Mouse (Mus musculus): Measurements from ENCODE around the gene Cma1.
"Not testable (repeated sequence)": the region's sequence is repeated elsewhere in the genome, so short reads cannot be mapped to it uniquely, and the experiment has no call there.

Cma1 gene

DNA sequence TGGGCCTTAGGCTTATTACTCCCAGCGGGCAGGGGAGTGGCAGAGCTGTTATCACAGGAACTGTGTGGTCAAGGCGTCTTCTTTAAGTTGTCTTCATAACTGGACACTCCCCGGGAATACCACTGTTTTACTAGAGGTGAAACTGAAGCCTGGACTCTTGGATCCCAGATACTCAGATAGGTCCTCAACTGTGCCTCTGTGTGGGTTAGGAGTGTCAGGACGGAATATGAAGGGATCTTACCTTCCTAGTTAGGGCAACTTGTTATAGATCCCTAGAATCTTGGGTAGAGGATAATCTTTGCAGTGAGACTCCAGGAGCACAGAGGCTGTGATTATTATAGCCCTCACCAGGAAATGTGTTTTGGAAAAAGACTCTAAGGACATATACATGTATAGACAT is at the start of gene Cma1:
TSS of gene Cma1 (minus strand) at position 101 of the 400 bp plus-strand sequence.
- no peak for DNase-seq

DNA sequence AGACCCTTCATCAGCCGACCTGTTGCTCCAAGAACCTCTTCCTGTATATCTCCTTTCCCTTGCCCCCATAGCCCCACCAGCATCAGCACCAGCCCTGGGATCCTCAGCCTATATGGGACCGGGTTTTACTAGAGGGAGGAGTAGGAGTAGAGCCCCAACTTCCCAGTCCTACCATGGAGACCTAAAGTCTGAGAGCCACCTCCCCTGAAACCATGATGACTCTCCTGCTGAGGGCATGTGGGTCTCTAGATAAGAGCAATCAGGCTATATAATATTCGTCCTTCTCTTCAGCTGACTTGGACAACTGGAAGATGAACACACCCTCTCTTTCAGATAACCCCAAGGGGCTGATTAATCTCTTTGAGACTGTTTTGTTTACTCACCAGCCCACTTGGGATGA is 43.0 kb upstream of the Cma1 start:
- not testable (repeated sequence) for DNase-seq

- DNase-seq: not testable (repeated sequence)
Measured at GRCm38 (mm10) chr14:55963900-55964299, 19.4 kb upstream of the Cma1 start.

- DNase-seq: no peak
Measured at GRCm38 (mm10) chr14:55963263-55963662, 18.8 kb upstream of the Cma1 start.

DNA sequence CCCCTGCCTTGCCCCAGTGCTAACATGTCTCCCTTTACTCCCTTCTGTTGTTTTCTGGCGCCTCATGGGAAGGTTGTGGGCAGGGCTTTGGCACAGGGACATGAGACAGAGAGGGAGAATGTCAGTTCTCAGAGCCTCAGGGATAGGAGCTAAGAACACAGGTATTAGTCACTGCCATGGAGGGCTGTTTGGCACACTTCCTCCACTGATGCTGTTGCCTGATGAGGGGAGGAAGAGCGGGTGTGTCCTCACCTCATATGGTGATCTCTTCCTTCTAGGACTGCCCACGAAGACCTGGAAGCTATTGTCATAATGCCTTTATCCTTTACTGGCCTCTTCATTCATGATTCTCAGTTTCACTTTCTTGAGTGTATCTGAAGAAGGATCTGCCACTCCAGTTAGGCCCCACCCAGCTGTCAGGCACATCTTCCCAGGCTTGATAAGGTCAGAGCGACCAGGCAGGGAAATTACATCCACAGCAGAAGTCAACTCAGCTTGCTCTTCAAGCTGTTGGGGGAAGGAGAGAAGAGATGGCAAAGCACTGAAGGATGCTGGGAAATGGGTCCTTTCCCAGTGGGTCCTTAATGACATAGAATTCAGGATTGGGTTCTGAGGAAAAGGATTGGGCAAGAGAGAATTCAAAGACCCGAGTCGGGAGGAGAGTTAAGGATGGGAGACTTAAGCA is 6.0 kb upstream of the Cma1 start, which contains the start of gene Cma2:
TSS of gene Cma2 (plus strand) at position 635 of the 685 bp plus-strand sequence.
- no peak for DNase-seq

DNA sequence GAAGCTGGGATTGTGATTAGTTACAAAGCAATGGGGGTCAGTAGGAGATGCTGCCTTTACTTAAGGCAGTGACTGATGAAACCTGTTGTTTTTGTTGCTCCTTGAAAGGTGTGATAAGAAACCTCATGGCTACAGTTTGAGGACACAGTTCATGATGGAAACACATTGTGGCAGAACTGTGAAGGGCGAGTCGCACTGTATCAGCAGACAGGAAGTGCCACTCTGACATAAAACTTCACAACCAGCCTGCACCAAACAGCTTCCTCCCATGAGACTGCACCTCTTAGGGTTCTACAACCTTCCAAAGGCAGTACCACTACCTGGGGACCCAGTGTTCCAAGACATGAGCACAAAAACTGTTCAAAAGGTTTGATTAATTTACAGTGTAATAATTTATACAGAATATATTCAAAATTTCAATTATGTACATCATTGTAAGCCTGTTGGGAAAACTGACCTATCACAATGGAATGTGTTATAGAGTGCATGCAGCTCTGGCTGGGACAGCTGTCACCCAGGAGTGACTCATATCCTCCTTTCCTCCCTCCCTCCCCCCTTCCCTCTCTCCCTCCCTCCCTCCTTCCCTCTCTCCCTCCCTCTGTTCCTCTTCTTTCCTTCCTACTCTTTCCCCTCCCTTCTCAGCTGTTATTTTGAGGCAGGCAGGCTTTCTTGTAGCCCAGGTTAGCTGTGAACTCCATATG is 1.9 kb upstream of the Cma1 start:
- no peak for DNase-seq

DNA sequence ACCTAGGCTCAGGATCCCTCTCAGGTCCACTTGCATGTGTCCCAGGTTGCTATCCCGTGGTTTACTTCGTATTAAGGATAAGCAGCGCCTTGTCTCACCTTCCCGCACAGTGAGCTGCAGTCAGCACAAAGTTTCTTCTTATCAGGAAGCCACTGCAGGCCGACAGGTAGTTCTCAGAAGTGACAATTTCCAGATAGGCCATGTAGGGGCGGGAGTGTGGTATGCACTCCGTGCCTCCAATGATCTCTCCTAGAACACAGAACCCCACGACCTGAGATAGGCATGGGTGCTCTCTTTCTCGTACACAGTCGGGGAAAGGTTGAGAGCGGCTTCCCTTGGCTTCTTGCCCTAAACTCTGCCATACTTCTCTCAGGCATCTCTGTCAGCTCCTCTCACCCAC is 874 bp downstream of the Cma1 start:
- DNase-seq: no peak

- DNase-seq: peak; percentile 38
Measured at GRCm38 (mm10) chr14:55940070-55940800, 4.2 kb downstream of the Cma1 start.

DNA sequence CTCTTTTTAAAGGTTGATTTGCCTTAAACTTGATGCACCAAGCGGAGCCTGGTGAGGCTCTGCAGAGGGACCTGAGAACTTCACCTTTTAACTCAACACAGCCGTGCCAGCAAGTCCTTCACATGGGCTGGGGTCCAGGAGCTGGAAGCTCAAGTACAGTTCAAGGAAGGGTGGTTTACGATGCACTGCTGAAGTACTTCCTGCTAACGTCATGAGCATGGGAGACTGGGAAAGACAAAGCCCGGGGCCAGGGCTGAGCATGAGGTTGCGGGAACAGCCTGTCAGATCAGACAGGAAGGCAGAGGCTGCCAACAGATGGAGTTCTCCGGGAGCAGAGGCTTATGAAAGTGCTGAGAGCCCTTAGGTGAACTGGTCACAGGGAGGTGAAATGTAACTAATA is 10.9 kb downstream of the Cma1 start:
- DNase-seq: no peak

DNA sequence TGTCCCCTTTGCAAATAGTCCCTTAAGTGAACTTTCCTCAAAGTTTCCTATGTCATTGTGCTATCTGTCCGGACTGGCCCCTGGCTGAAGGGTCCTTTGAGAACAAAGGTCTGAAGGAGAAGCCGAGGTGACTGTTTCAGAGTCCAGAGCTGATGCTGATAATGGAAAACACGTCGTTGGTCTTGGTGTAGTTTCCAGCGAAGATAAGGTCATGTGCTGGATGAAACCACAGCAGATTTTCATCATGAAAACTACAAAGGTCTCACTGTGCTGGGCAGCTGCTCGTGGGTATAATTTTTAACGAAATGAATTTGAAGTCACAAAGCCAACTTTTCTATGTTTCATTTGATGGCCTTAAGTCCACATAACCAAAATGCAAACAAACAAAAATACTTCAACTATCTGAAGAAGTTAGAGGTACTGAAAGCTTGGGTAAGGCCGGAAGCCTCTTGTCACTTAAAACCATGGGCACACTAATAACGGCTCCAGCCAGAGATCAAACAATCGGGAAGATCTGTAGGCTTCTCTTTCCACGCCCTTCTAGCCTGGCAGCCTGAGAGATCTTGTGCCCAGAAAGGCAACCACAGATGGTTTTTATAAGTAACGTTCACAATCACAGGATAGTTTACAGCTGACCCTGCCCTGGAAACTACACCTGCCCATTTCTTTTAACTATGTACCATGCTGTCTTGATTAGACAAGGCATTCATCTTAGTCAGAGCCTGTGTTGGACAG is 15.0 kb downstream of the Cma1 start:
- DNase-seq: no peak

- DNase-seq: no peak
Measured at GRCm38 (mm10) chr14:55926847-55927246, 17.6 kb downstream of the Cma1 start.

DNA sequence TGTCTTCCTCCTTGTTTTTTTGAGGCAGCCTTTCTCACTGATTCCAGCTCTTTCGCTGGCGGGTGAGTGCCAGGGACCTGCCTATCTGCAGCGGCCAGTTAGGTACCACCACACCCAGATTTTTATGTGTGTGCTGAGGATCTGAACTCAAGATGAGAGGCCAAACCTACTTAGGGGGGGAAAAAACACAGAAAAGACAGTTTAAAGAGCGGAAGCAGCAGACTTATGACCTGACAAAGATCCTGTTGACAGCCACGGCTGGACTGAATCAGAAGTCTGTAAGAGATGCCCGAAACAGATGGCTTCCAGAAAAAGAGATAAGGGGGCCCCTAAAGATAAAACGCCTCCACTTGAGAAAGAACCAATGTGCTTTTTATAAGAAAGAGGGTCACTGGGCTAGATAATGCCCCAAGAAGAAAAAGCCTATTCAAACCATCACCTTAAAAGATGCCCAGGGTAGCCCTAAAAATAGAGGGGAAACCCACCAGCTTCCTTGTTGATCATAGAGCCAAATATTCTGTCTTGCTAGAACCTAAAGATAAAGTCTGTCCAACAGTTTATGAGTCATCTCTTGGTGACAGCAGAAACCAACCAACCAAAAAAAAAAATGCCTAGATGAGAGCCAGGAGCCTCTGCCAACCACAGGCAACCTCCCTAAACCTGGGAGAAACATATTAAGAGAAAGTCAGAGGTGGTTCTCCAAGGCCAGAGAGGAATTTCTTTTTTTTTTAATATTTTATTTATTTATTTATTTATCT is 21.8 kb downstream of the Cma1 start:
- DNase-seq: no peak

DNA sequence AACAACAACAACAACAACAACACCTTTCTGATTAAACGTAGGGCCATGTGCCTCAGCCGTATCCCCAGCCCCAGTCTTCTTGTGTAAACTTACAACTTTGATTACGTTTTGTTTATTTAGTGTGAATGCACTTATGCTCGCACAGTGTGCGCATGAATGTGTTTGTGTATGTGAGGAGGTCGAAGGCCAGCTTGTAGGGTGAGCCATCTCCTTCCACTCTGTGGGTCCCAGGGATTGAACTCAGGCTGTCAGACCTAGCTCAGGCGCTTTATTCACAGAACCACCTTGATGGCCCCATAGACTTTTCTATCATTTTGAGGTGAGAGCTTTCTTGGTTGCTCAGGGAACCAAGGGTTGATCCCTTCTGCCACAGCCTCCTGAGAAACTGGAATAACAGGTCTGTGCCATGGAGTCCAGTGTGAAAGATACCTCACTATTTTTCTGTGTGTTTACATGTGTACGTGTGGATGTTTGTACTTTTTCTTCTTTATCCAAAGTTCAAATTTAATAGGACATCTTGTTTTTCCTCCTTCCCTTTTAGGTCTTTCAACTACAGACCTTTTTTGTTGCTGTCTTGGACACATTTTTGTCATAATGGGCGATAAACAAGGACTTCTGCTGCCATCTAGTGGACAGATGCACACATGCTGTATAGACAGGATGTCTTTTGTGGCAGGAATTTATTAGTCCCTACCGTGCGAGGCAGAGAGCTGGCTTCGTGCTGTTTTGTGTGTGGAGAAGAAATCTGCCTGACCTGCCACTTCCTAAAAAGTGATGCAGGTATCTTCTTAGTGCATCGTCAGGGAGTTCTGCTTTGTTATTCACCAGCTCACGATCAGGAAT is 26.0 kb downstream of the Cma1 start:
- peak; percentile 77 for DNase-seq

DNA sequence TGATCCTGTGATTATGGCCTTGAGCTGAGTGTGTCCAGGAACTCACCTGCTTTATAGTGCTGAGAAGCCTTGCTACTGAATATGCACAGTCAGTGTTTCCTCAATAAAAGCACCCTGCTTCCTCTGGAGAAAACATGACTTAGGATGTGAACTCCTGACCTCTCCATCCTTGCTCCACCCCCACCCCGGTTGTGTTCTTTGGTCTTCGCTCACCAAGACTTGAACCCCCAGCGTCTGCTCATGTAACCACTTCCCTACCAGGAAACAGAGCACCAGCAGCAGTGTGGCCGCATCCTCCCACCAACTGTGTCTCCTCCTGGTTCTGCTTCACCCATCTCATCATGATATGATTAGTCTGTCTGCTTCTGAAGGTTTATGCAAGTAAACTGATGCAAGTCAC is 31.1 kb downstream of the Cma1 start:
- DNase-seq: no peak

DNA sequence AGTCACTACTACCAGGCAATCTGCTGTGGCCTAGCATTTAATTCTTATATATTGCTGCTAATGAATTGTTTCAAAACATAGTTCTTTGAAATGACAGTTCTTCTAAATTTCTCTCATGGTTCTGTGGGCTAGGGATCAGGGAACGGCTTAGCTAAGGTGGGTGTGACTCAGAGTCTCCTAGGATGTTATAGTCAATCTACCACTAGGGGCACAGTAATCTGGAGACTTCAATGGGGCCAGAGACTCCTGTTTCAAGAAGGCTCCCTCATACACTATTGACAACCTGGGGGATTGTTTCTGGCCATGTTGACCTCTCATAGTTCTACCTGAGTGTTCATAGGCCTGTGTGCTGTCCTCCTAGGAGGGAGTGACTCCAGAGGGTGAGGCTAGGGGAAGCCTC is 39.0 kb downstream of the Cma1 start:
- no peak for DNase-seq

- DNase-seq: no peak
Measured at GRCm38 (mm10) chr14:55900414-55900755, 44.1 kb downstream of the Cma1 start.

GRCm38 (mm10) chr14:55899701-55900413 is 44.6 kb downstream of the Cma1 start, which contains the start of gene Sdr39u1:
Sdr39u1 (minus strand) TSS chr14:55900293.
- DNase-seq: peak; percentile 96

DNA sequence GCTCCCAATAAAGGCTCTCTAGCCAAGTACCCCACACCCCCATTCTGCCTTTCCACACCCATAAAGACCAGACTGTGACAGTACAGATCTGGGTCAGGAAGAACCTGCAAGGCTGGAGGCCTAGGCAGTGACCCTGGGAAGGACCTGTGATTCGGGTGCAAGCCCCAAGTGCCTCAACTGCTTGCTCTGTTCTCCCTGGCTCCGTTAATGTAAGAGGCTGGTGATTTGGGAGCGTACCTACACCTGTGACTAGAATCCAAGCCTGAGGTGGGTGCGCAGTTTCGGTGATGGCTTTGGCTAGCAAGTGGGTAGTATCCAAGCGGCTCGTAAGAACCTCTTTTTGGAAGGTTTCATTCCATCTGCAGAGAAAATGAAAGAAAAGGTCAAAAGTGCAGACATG is 45.5 kb downstream of the Cma1 start:
- DNase-seq: peak; percentile 58

- peak; percentile 52 for DNase-seq
Measured at GRCm38 (mm10) chr14:55897671-55898070, 46.8 kb downstream of the Cma1 start.
